Mouse (Mus musculus) hindbrain, postnatal 0 days (tissue): ENCODE results near the gene Tbc1d4. TPM values are rescaled to one million over a fixed set of nuclear protein-coding genes. Genes with fewer than 3 reads are reported as not detected.

ENCODE experiments used
- ATAC-seq: fragments of 200-750 bp; cut with Nextera tagmentation; 2 replicates; pipeline ENCODE4 v1.8.0; 2017; ENCODE audit warnings: mild to moderate bottlenecking, moderate TSS enrichment, moderate library complexity
- DNase-seq: peaks from one replicate; pipeline ENCODE4 v3.0.0-alpha.2; 2015; ENCODE audit warnings: low spot score
- H3K27ac ChIP-seq: fragments of 300-500 bp; sonication (generic); 2 replicates; pipeline ENCODE4 v1.5.1; 2014; ENCODE audit warnings: mild to moderate bottlenecking
- H3K27me3 ChIP-seq: fragments of 300-500 bp; sonication (generic); 2 replicates; pipeline ENCODE4 v1.6.1; 2014; ENCODE audit warnings: low read length, mixed read lengths; ENCODE audit not compliant: insufficient read depth
- H3K36me3 ChIP-seq: fragments of 300-500 bp; sonication (generic); 2 replicates; pipeline ENCODE4 v1.6.1; 2014; ENCODE audit warnings: low read length, mixed read lengths; ENCODE audit not compliant: insufficient read depth
- H3K4me1 ChIP-seq: fragments of 300-500 bp; sonication (generic); 2 replicates; pipeline ENCODE4 v1.6.1; 2014; ENCODE audit warnings: antibody characterized with exemption, low read length, mixed read lengths; ENCODE audit not compliant: insufficient read depth
- H3K4me2 ChIP-seq: fragments of 300-500 bp; sonication (generic); 2 replicates; pipeline ENCODE4 v1.6.1; 2014; ENCODE audit warnings: low read depth, mild to moderate bottlenecking, low read length, moderate library complexity, mixed read lengths
- H3K4me3 ChIP-seq: fragments of 300-500 bp; sonication (generic); 2 replicates; pipeline ENCODE4 v1.5.1; 2014; ENCODE audit warnings: low read length
- H3K9ac ChIP-seq: fragments of 300-500 bp; sonication (generic); replicated peaks from 2 replicates; pipeline ENCODE4 v1.6.1; 2014; ENCODE audit warnings: mild to moderate bottlenecking, low read length, moderate library complexity, mixed read lengths
- H3K9me3 ChIP-seq: fragments of 300-500 bp; sonication (generic); 2 replicates; pipeline ENCODE4 v1.6.1; 2016; ENCODE audit warnings: low read length, mixed read lengths
- CTCF ChIP-seq: IDR thresholded peaks from 2 replicates; pipeline ENCODE4 v1.5.1; 2016; ENCODE audit warnings: antibody characterized with exemption, control low read depth, low read depth
- WGBS: fragments of 180-500 bp; shearing (Covaris S2); extraction: QIAGEN DNeasy Blood & Tissue Kit; methylation state at CpG from one replicate; pipeline ENCODE4 v1.1.7; 2014; 5-methylcytosine and 5-hydroxymethylcytosine counted together
- polyA plus RNA-seq: library from polyadenylated mRNA; unstranded; fragments of >200 nt; fragmentation: Nextera tagmentation; extraction: Ambion mirVana; gene quantifications from 2 replicates; pipeline ENCODE4 v1.2.1, GENCODE M21; 2015
- total RNA-seq: library from RNA; depleted of rRNA; stranded (reverse); fragments of >200 nt; gene quantifications from 2 replicates; pipeline ENCODE4 v1.2.3, GENCODE M21; 2014

Gene Tbc1d4
- total and polyA plus RNA-seq, 2 experiments from 2014 or later = 11.5 to 29.5 TPM

DNA sequence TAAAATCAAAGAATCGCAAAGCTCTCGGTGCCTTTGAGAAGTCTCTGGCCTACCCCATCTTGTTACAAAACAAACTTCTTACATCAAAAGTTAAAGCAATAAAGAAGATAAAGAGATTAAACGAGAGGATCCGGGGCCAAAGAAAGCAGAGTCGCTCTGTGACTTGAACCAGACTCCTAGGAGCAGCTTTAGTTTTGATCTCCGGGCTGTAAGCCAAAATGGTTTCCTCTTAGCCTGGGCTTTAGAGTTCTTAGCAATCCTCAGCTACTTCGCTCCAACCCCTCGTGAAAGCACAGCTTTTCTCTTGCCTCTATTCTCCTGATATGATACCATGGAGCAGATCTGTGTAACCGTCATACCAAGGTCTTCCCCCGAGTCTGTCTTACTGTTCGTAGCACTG lies 95.8 kb downstream of the Tbc1d4 start:
- no peak overlapping the region for H3K4me3 ChIP-seq
- H3K9ac ChIP-seq = no peak overlapping the region
- H3K36me3 ChIP-seq = no peaks in the 10 kb centered on the region
- H3K4me1 ChIP-seq = no peaks in the 10 kb centered on the region
- H3K9me3 ChIP-seq = no peaks in the 10 kb centered on the region
- DNase-seq (no peak), ATAC-seq (no peak)
- H3K27ac ChIP-seq = no peak overlapping the region
- TF ChIP-seq CTCF = no peak
- 66% methylated on average over 11 of the region's 11 CpGs for WGBS
- no peak overlapping the region for H3K4me2 ChIP-seq
- H3K27me3 ChIP-seq = no peaks in the 10 kb centered on the region

DNA sequence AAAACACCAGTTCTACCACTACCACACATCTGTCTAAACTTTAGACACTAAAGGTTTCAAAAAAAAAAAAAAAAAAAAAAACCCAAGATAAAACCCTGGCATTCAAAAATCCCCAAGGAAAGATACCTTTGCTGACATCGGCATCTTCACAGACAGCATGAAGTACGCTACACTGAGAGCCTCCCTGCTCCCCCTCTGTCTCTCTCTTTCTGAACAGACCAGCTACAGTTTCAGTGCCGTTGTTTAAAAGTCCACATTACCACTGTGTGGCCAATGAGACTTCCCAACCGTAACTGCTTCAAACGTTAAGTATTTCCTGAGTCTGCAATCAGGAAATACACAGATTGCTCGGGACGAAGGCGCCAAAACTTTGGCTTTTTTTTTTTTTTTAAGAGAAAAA lies 97.6 kb downstream of the Tbc1d4 start:
- TF ChIP-seq CTCF = no peak
- no peak for DNase-seq
- no peak overlapping the region for H3K9ac ChIP-seq
- no peak overlapping the region for H3K27ac ChIP-seq
- no peaks in the 10 kb centered on the region for H3K9me3 ChIP-seq
- 68% methylated on average over 8 of the region's 8 CpGs for WGBS
- no peaks in the 10 kb centered on the region for H3K4me1 ChIP-seq
- H3K36me3 ChIP-seq = no peaks in the 10 kb centered on the region
- ATAC-seq = no peak
- no peaks in the 10 kb centered on the region for H3K27me3 ChIP-seq
- H3K4me2 ChIP-seq = no peak overlapping the region
- no peak overlapping the region for H3K4me3 ChIP-seq

DNA sequence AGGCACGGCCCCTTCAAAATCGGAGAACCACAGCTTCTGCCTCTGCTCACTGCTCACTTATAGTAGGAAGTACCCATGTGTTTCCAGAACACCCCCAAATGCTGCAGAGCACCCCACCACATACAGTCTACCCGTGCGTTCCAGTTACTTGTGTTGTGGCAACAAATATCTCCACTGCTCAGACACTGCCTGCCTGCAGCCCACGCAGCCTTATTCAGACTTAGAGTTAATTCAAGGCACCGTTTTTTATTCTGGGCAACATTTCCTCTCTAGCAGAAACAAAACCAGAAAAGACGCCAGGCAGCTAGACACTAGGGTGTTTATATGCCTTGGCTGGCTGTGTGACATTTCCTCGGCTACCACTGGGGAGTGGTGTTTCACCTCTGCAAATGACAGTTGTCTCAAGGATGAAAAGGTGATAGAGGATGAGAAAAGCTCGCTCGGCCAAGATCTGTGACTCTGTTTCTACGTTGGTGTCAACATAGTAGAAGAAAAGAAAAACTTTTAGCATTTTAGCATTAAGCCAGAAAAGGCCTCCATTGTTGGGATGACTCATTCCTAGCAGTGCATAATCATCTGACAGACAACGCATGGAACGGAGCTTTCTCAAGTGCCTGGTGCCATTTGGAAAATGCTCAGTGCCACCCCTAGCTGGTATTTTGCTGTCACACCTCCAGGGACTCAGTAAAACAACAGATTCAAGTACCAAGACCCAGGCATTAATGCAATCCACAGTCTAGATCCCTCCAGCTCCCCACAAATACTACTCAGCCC lies 98.3 kb downstream of the Tbc1d4 start:
- TF ChIP-seq CTCF = peak; percentile 52
- Histone ChIP-seq H3K4me3 (no peak overlapping the region), H3K36me3 (no peaks in the 10 kb centered on the region), H3K4me1 (no peaks in the 10 kb centered on the region), H3K9me3 (no peaks in the 10 kb centered on the region), H3K4me2 (peak overlapping the region; percentile 17; the same call in 1 of the 2 replicates), H3K9ac (no peak overlapping the region), H3K27ac (peak overlapping the region; percentile 54), H3K27me3 (no peaks in the 10 kb centered on the region)
- WGBS = 54% methylated on average over 13 of the region's 13 CpGs
- DNase-seq (peak; percentile 55), ATAC-seq (peak; percentile 57)

DNA sequence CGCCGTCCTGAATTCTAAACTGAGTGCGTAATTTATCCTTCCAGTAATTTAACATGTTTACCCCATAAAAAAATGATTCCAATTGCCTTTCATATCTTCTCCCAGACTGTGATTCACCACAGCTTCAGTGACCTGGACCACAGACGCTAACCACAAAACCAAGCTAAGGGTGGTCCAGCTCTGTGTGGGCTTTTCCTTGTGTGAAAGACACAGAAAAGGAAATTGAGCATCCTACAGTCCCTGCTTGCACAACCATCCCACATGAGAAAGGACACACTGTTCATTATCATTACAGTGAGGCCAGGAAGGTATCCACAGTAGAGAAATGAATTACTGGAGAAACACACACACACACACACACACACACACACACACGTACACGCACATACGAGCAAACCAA lies 99.2 kb downstream of the Tbc1d4 start:
- DNase-seq (no peak), ATAC-seq (no peak)
- 86% methylated on average over 7 of the region's 7 CpGs for WGBS
- Histone ChIP-seq H3K27me3 (no peaks in the 10 kb centered on the region), H3K27ac (0 out of 2 replicates have a peak overlapping the region, but pooled peaks have one; percentile 54), H3K36me3 (no peaks in the 10 kb centered on the region), H3K4me1 (no peaks in the 10 kb centered on the region), H3K9me3 (no peaks in the 10 kb centered on the region), H3K4me3 (no peak overlapping the region), H3K4me2 (no peak overlapping the region), H3K9ac (no peak overlapping the region)
- no peak for TF ChIP-seq CTCF

DNA sequence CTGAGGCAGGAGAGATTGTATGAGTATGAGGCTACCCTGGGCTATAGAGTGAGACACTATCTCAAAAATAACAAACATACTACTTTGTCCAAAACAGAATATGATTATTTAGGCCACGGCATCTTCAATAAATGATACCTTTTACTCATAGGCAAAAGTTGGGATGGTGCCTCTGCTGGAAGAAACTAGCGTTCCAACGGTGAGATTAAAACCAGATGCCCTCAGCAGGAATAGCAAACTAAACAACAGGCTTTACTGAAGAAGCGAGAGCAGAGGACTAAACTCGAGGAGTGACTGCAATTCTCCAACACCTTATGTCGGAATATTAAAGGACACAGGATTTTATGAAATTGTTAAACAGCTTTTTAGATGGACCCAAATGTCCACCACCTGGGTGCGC lies 101.0 kb downstream of the Tbc1d4 start:
- H3K4me1 ChIP-seq = no peaks in the 10 kb centered on the region
- no peak for ATAC-seq

DNA sequence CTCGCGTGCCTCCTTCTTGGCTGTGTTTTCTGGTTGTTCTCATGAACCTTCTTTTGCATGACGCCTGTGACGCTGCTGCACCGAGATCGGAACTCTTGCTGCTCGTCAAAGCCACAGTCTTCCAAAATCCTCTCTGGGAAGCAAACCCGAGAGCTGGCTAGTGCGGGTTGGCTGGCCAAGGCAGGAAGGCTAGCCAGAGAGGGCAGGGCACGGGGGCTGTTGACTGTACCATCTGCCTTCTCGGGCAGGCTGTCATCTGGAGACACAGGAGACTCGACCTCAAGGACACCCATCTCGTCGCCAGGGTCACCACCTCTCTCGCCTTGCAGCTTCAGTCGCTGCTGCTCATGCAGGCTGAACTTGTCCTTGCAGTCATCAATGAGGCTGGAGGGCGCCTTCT lies 101.8 kb downstream of the Tbc1d4 start:
- DNase-seq (no peak), ATAC-seq (no peak)
- no peak overlapping the region for H3K4me3 ChIP-seq

More for the DNA sequence above, 101.0 kb downstream of the Tbc1d4 start:
- Histone ChIP-seq H3K4me3 (no peak overlapping the region), H3K27ac (no peak overlapping the region), H3K4me2 (no peak overlapping the region), H3K9me3 (no peaks in the 10 kb centered on the region), H3K27me3 (no peaks in the 10 kb centered on the region), H3K36me3 (no peaks in the 10 kb centered on the region), H3K9ac (no peak overlapping the region)
- TF ChIP-seq CTCF = no peak
- WGBS = 77% methylated on average over 7 of the region's 7 CpGs
- DNase-seq = no peak

DNA sequence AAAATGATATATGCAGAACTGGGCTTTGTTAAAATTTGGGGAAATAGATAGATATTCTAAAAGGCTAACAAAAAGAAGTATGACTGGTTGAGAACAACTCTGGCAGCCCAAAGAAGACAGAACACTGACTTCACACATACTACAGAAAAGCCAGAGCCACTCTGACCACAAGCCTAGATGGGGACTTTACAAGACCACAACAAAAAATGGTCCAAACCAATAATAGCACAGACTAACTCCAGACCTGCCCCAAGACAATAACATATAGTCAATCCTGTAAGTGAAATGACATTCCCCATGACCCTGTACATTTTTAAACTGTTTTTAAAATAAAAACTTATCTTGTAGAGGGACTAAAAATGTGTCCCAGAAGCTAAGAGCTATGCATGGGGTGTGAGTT lies 103.2 kb downstream of the Tbc1d4 start:
- ATAC-seq = no peak
- Histone ChIP-seq H3K36me3 (no peaks in the 10 kb centered on the region), H3K9me3 (no peaks in the 10 kb centered on the region), H3K27ac (no peak overlapping the region), H3K9ac (no peak overlapping the region), H3K4me2 (no peak overlapping the region), H3K27me3 (no peaks in the 10 kb centered on the region), H3K4me3 (no peak overlapping the region), H3K4me1 (no peaks in the 10 kb centered on the region; the same call in 1 of the 2 replicates)
- no peak for TF ChIP-seq CTCF
- DNase-seq = no peak

More for the DNA sequence above, 101.8 kb downstream of the Tbc1d4 start:
- no peak overlapping the region for H3K27ac ChIP-seq
- no peak overlapping the region for H3K9ac ChIP-seq
- H3K4me2 ChIP-seq = no peak overlapping the region
- H3K36me3 ChIP-seq = no peaks in the 10 kb centered on the region
- no peaks in the 10 kb centered on the region for H3K4me1 ChIP-seq
- H3K9me3 ChIP-seq = no peaks in the 10 kb centered on the region
- 79% methylated on average over 17 of the region's 17 CpGs for WGBS
- TF ChIP-seq CTCF = no peak
- no peaks in the 10 kb centered on the region for H3K27me3 ChIP-seq
